Mouse (Mus musculus) heart, adult 2 months (tissue): ENCODE measurements around the gene Trpm3.

ENCODE experiments used
- CTCF ChIP-seq: fragments of 200-600 bp; IDR thresholded peaks from 2 replicates; pipeline ENCODE4 v1.8.1; 2022; ENCODE audit warnings: antibody characterized with exemption, mild to moderate bottlenecking, moderate library complexity
- POLR2A ChIP-seq: fragments of 200-500 bp; IDR thresholded peaks from 2 replicates; pipeline ENCODE4 v1.6.1; 2011; ENCODE audit warnings: mild to moderate bottlenecking, low read depth, low read length, control low read depth; ENCODE audit not compliant: insufficient read depth

- no peak for TF ChIP-seq CTCF
- TF ChIP-seq POLR2A: no peak
Measured at GRCm38 (mm10) chr19:22635635-22636034, 496.8 kb downstream of the Trpm3 start.
